Mouse (Mus musculus) forebrain, embryonic 13.5 days (tissue): ENCODE results near the gene Lysmd4. TPM values are rescaled to one million over a fixed set of nuclear protein-coding genes. Genes with fewer than 3 reads are reported as not detected.

Experiments
- polyA plus RNA-seq: library from polyadenylated mRNA; unstranded; fragments of >200 nt; fragmentation: Nextera tagmentation; extraction: Ambion mirVana; gene quantifications from 2 replicates; pipeline ENCODE4 v1.2.1, GENCODE M21; 2015

Gene Lysmd4
- polyA plus RNA-seq, 1 experiment from 2014 or later, result 21.7 TPM

Other genes starting within 250 kb of the Lysmd4 start
- gene Mef2a, start 150.3 kb downstream of the Lysmd4 start, polyA plus RNA-seq, result 26.0 and 32.2 TPM in 2 replicates